Mouse (Mus musculus) right cerebral cortex, adult 2 months (tissue): Measurements from ENCODE around the gene Art2b.
"Not testable (repeated sequence)": the region's sequence is repeated elsewhere in the genome, so short reads cannot be mapped to it uniquely, and the experiment has no call there.

ENCODE experiments used
- DNase-seq, 2 experiments: peaks; one replicate each; pipeline ENCODE4 v3.0.0; 2021 to 2022; ENCODE audit warnings: low spot score in 2 of 2

Gene Art2b

DNA sequence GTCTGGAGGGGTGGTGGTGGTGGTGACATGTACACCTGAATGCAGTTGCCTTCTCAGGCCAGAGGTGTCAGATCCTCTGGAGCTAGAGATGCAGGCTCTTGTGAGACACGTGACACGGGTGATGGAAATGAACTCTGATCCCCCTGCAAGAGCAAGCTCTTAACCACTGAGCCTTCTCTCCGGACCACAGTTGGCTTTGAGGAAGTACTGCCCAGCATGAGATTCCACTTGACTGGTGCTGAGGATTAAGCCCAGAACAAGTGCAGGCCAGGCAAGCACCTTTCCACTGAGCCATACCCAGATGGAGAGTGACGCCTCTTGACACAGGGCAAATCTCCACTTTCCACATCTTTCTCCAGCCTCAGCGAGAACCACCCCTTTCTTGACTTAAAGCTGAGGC is 26.0 kb downstream of the Art2b start:
- DNase-seq: not testable (repeated sequence)

DNA sequence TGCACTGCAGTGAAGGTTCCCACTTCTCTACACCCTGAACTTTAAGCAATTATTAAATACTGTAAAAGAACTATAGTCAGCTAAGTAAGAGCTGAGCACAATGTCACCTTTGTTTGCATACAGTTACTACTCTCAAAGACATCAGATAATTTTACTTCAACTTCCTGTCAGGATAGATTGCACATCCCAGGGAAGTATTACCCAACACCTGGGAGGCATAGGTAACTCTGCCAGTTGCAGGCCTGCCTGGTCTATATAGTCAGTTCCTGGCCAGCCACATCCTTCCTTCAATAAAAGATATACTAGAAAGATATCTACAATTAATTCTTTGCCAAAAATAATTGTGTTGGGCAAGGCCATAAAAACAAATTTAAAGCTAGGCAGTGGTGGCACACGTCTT is 28.0 kb downstream of the Art2b start:
- no peak for DNase-seq

DNA sequence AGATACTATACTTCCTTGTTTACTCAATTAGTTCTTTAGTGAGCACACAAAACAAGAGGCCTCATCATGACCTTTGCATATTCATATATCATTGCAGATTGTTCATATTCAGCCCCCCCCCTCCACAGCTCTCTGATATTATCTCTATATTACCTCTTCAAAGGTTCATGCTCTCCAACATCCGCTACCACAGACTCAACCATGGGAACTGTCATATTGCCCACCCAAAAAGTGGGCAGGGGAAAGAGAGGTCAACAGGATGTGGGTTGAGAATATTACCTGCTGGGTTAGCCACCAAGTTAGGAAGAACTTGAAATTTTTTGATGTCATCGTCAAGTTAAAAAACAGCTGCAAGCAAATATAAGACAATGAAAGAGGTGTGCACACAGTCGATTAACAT is 29.9 kb downstream of the Art2b start:
- not testable (repeated sequence) for DNase-seq

DNA sequence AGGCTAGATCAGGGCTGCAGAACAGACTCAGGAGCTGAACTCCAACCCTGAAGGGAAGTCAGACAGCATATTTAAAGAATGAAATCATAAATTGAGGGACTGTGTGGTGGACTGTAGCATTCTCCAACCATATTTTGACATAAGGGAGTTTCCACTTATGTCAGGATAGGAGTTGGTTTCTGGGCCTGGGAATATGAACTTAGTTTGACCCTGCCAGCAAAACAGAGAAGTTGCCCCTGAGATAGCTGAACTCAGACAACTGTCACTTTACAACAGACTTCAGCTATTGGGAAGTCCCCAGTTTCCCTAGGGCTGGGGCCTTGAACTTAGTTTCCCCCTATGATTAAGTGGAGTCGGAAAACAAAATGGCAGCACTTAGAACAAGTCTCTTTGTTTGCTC is 33.9 kb downstream of the Art2b start:
- DNase-seq: no peak

DNA sequence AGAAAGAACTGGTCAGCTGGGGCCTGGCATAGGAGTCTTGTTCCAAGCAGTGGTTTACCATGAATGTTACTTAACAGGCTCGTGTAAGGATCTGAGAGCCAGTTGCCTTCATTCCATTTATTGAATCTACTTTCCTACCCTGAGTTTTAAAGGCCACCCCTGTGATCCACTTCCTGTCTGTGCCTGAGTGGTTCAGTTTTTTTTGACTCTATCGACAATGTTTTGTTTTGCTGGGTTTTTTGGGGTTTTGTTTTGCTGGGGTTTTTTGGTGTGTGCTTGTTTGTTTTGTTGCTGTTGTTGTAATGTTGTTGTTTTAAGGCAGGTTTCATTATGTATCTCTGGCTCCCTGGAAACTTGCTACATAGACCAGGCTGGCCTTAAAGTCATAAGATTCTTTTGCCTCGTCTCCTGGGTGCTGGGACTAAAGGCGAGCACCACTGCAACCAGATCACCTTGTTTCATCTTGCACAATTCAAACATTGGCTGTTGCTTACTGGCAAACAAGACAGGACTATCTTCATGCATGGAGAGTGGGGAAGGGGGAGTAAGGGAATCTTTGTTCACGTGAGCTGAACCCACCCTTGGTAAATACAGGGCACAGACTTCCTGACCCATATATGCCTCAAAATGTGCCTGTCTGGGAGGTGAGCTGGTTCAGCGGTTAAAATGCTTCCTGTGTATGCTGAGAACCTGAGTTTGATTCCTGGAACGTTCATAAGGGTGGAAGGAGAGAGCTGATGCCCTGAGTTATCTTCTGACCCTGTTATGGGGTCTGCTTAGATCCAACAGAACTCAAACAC is 34.5 kb downstream of the Art2b start:
- DNase-seq: no peak

DNA sequence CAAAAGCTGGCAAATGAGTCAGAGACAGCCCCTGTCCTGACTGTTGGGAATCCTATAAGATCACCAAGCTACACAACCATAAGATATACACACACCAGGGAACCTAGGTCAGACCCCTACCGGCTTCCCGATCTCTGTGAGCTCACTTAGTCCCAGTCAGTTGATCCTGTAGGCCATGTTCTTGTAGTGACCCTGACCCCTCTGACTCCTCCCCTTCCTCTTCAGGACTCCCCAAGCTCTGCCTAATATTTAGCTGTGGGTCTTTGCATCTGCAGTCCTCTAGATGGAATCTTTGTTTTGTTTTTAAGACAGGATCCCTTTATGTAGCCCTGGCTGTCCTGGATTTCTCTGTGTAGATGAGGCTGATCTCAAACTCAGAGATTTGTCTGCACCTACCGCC is 36.1 kb downstream of the Art2b start:
- no peak for DNase-seq

DNA sequence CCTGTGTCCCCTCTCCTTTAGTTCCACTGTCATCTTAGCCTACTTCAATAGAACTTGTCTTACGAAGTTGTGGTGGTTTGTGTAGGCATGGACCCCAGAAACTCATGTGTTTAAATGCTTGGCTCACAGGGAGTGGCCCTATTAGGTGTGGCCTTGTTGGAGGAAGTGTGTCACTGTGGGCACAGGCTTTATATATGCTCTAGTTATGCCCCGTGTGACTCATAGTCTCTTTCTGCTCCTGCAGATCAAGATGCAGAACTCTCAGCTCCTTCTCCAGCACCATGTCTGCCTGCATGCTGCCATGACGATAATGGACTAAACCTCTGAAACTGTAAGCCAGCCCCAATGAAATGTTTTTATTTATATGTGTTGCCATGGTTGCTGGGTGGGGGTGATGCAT is 37.7 kb downstream of the Art2b start:
- DNase-seq: no peak

DNA sequence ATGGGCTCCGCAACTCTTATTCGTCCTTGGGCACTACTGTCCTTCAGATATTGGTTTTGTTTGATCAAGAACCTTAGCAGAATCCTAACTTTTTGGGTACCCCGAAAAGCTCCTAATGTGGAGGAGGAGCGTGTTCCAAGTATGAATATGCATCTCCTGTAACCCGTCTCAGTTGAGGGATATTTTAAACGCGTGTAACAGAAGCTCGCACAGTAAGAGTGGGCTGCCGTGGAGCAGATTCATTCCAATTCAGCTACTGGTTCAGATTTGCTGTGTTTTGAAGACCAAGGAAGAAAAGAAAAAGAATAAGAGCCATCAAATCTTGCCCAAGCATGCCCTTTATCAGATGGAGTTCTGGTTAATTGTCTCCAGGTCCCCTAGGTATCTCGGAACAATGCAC is 43.7 kb downstream of the Art2b start:
- DNase-seq: peak; percentile 60 to 66

DNA sequence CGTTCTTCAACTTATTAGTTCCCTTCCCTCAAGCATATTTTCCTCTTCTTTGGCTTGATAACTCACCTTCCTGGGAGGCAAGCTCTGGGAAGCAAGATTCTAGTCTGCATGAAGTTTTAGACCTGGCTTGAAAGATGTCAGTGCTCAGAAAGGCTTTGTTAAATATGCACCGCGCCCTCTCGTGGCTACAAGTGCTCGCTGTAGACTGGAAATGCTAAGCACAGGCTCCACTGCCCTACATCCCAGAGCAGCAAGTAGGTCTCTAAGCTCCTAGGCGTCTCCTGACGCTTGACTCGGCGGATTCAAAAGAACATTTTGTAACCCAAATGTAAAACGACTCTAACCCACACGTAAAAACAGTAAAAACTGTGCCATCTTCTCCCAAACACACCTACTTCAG is 44.3 kb downstream of the Art2b start:
- peak; percentile 86 to 94 for DNase-seq

DNA sequence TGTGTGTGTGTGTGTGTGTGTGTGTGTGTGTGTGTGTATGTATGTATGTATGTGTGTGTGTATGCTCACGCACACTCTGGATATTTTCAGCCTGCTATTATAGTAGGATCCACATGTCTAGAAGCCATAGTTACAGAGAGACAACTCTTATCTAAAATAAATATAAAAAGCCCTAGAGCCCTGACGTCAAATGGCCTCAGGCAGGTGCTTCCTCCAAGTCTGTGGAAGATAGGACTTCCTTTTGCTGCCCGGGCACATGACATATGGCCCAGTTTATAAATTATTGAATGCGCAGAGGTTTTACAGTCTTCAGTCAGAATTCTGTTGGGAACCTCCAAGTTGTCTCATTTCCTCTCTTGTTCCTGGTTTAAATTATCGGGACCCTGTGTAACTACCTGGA is 44.7 kb downstream of the Art2b start:
- DNase-seq: no peak

DNA sequence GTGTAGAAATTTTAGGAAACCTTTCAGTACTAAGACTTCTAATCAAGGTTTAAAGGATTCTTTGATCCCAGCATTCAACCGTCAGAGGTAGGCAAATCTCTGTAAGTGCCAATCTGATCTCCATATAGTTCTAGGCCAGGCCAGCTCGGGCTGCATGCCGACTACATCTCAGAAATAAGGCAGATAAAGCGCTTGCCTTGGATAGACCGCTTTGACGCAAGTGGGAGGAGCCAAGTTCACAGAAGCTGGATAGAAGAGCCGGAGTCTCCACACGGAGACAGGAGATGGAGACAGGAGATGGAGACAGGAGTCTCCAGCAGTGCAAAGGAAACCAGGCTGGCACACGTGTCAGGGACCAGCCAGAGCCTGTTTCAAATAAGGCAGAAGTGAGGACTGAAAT is 45.6 kb downstream of the Art2b start:
- peak in 1 of 2 experiments; percentile 22 for DNase-seq

DNA sequence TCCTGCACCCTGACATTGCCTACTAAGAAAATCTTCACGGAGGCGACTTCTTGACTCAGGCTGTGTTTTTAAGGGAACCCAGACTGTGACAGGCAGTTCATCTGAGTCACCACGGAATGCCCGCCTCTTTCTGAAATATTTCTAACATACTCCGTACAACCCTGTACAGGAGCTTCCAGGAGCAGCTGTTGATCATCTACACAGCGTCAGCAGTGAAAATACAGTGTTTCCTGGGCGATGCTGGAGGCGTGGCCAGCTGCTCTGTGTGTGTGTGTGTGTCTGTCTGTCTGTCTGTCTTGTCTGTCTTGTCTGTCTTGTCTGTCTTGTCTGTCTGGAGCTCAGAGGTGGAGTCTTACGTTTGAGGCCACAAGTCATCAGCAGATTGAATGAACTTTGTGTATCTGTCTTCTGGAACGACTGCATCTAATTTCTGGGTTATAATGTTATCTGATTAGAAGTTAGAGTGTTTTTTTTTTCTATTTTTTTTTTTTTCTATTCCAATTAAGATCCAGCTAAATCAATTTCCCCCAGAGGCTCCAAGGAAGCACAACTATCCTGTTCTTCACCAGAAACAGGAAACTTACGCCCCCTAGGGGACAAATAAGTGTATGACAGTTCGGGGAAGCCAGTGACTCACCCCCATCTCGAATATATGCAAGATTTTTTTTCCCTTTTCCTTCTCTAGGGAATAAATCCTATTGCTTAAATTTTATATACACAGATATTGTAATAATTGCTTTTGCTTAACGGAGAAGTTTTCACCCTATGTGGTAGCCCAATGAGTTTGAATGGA is 47.1 kb downstream of the Art2b start:
- DNase-seq: peak; percentile 66 to 78

DNA sequence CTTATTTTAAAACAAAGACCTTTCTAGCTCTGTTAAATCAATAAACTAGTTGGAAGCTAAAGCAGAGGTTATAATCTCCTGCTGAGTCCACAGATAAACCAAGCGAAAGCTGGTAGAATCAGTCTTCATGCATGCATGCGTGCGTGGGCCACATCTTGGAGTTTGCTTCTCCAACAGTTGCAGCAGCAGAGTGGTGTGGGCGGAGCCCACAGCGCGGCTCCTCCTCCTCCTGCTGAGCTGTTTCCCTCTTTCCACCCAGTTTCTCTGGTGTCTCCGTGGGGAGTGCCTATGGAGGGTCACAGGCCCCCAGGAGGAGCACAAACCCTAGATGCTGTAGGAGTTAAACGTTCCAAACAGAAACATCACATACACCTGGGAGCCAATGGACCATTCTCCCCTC is 47.9 kb downstream of the Art2b start:
- DNase-seq: peak in 1 of 2 experiments; percentile 46

DNA sequence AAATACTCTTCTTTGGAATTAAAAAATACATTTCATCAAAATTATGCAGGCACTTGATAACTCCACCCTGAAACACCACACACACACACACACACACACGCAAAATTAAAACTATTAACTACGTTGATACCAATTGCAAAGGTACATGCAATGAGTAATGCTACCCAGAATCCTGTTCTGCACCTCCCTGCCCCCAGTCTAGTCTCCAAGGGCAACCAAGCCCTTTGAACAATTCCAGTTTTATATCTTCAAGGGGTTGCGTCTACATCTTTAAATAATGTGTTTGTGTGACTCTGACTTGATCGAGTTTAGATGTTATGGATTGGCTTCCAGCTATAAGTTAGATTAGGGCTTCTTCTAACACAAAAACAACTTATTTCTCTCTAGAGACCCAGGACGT is 49.9 kb downstream of the Art2b start:
- DNase-seq: peak in 1 of 2 experiments; percentile 29

DNA sequence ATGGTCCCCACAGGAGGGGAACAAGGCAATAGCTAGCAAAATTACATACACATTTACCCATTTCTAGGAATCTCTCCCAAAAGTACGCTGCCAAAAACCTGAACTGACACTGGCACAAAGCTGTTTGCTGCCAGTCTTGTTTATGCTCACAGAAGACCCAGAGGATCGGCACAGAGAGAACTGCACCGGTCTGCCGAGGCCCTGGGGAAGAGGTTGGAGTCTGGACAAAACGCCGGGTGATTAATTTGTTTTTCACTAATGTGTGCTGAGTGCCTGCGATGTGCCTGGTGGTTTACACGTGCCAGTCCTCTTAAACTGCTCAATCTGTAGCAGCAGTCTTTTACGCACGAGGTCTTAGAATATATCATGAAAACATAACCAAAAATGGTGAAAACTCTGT is 50.3 kb downstream of the Art2b start:
- peak in 1 of 2 experiments; percentile 6 for DNase-seq

DNA sequence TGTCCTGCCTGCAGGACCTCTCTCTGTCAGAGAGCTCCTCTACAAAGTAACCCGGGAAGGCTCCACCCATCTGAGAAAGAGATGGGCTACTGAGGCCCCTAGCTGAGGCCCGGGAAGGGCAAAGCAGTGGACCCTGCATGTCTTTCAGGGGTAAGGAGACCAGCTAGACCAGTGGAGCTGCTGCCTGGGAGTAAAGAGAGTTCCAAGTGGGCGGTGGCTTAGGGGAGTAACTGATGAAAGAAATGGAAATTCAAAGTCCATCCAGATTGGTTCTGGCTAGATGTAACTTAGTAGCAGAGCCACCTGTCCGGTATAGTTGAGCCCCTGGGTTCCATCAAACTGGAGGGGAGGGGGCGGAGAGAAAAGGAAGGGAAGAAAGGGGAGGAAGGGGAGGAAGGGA is 51.0 kb downstream of the Art2b start:
- DNase-seq: no peak
